Mouse (Mus musculus) urinary bladder, postnatal 10 days (tissue): ENCODE results near the gene Clmp.
A peak's percentile ranks its signal among the peaks of the same experiment; 100 is the strongest.
"Not testable (repeated sequence)": the region's sequence is repeated elsewhere in the genome, so short reads cannot be mapped to it uniquely, and the experiment has no call there.

ENCODE experiments used
- DNase-seq: peaks from one replicate; pipeline ENCODE4 v3.0.0; 2022; ENCODE audit warnings: low spot score

Clmp gene

DNA sequence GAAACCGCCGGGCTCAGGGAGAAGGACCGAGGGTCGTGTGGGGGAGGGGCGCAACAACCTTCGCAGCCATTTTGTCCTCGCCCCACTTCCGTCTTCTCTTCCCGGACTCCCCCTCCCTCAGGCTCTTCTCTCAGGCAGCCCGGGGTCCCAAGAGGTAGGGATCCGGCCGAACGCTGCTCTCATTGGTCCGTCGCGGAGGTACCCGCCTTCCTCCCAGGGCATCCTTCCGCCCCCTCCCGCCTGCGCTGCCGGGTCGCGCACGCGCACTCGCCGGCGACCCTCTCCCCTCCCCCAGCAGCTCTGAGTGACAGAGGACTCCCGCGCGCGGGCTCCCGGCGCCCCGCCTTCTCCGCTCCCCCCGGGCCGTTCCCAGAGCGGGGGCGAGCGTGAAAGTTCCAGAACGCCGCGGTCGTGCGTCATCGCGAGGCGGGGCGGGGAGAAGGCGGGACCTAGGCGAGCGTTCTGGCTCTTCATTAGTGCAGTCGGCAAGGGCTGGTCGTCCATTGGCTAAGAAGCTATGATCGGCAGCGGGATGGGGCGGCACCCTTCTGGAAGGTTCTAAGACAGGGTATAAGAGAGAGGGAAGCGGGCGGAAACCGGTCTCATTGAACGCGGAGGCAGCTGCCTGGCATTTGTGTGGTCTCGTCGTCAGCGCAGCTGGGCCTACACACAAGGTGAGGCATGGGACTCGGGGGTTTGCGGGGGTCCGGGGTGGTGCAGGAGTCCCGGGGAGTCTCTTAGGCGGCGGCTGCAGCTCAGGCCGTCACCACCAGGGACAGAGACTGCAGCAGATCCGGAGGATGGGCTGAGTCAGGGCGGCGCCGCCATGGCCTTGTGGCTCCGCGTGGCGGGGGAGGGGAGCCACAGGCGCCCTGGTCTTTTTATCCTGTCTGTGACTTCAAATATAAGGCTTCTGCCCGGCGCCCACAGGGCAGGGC lies 115.2 kb downstream of the Clmp start, which contains the start of gene Hspa8:
Gene Hspa8, plus strand, starts transcription at position 310 of the 938 bp plus-strand sequence.
- DNase-seq: peak; percentile 99

DNA sequence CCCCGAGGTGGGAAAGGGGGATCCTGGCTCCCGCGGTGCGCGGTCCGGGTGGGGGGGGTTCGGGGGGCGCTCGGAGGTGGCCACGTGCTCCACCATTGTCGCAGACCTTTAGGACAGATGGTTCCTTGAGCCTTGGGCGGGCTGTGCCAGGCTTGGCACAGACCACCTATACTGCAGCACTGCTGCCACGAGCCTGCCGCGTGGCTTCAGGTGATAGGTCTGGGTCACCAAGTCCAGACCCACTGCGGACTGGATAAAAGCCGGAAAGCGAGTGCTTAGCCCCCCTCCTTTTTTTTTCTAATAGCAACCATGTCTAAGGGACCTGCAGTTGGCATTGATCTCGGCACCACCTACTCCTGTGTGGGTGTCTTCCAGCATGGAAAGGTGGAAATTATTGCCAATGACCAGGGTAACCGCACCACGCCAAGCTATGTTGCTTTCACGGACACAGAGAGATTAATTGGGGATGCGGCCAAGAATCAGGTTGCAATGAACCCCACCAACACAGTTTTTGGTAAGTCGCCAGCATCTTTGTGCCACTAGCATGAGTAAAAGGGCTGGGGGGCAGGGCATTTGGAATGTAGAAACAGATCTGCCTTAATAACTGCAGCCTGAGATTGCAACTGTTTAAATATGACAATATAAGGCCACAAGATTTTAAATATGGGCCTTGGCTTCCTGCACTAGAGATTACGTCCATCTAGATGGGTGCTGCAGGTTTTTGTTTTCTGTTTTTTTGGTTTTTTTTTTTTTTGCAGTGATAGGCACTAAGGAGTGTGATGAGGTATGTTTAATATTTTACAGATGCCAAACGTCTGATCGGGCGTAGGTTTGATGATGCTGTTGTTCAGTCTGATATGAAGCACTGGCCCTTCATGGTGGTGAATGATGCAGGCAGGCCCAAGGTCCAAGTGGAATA lies 116.1 kb downstream of the Clmp start:
- DNase-seq: not testable (repeated sequence)

DNA sequence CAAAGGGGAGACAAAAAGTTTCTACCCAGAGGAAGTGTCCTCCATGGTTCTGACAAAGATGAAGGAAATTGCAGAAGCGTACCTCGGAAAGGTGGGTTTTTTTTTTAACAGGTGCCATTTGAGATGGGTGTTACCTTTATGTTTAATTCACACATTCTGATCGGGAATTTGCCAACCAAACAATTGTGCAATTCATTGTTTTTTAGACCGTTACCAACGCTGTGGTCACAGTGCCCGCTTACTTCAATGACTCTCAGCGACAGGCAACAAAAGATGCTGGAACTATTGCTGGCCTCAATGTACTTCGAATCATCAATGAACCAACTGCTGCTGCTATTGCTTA lies 116.7 kb downstream of the Clmp start:
- not testable (repeated sequence) for DNase-seq

DNA sequence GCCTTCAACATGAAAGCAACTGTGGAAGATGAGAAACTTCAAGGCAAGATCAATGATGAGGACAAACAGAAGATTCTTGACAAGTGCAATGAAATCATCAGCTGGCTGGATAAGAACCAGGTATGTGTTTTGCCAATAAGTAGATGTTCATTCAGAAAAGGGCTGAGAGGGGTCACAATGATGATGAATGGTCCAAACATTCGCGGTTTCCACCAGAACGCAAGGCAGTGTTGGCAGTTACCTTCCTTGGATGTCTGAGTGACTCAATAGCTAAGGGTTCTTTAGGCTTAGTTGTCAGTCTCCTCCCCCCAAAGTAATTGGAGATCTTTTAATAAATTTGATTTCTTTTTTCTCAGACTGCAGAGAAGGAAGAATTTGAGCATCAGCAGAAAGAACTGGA lies 118.8 kb downstream of the Clmp start:
- DNase-seq: not testable (repeated sequence)

DNA sequence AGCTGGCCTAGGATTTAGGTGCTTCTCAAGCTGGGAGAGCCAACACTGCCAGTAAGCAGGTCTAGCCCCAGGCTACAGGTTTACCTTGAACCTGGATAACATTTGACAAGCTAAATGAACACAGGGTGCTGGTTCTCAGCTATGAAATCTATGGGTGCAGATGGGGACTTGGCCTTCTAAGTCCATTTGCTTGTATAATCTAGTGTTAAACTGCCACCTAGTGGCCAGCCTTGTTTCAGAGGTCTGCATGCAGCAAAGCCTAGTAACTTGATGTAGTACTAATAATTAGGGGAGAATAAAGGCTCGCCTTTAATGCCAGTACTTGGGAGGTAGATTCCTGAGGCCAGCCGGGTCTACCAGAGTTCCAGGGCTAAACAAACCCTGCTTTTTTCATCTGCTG lies 119.5 kb downstream of the Clmp start:
- DNase-seq: no peak

DNA sequence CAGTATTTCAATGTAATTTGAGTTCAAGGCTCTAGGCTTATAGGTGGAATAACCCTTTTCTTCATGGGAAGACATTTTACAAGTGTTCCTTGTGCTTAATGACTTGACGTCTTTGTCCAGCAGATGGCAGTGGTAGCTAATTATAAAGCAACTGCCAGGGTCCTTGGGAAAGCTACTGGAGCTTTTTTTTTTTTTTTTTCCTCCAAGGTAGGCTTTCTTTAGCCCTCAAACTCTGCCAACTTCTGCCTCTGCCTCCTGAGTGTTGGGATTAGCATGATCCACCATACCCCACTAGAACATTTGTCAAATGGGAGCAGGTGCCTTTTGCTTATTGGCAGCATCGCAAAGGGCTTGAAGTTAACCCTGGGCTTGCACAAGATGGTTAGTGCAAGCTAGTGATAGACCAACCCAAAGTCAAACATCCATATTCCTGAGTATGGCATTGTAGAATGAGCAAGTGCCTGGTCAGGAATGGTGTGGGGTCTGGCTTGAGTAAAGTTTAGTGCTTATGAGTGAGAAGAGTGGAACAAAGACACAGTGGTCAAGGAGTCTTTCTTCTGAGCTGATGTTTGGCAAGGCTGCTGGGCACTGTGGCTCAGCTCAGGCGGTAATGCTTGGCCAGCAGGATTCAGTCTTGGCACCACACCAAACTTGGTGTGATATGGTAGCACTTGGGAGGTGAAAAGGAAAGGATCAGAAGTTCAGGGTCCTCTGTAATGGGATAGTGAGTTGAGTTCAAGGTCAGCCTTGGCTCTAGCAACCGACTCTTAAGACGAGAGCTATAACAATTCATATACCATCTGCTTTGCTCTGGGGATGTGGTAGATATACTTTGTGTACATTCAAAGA lies 120.9 kb downstream of the Clmp start:
- no peak for DNase-seq

DNA sequence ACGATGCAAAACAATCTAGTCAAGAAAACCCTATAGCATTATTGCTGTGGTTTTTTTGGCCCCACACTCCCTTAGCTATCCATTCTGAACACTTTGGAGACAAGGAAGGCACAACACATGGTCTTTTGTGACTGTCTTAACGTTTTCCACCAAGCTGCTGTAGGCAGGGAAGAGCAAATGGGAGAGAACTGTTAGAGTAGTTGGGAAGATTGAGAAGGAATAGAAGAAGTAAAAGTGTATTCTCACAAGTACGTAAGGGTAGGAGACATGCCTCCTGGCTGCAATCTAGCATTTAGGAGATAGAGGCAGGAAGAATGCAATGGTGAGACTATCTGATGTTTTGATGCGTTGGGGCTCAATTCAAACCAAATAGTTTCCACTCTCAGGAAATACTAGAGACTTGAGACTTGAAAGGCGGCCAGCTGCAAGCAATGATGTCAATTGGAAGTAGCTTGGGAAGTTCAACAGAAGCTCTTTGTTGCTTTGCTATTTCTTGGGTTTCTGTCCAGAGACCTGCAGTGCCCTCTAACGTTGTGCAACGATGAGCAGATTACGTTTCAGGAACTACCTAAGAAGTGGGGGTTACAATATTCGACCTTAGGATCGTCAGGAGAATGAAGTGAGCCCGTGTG lies 121.6 kb downstream of the Clmp start:
- DNase-seq: no peak

DNA sequence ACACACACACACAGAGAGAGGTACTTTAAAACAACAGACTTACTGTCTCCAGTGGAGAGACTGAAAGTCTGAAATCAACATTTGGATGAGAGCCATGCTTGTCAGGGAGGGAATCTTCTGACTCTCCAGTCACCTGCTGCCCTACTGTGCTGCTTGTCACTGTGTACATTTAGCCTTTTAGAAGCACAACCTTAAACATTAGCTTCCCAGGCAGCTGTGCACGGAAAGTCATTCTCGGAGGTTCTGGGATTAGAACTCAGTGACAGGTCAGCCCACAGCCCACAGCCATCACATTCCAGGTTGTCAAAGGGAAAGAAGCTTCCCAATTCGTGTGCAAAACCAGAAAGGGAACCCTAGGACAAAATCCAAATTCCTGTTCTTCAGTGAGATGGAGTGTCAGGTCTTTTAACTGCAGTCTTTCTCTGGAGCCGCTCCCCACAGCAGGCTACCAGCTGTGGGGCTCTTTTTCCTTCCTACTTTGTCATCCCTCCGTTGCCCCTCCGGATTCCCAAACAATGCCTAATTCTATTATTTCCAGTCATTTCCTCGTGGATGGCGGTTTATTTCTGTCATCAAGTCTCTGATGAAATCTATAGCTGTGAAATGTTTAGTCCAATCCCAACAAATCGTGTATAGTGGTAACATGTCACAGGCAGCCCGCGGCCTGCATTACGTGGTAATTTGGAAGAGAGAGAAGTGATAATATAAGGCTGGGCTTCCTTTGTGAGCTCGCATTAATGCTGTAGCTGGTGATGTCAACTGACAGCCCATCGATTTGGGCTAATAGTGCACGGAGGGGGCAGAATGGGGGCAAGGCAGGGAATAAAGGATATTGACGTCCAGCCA lies 122.5 kb downstream of the Clmp start:
- DNase-seq: no peak

DNA sequence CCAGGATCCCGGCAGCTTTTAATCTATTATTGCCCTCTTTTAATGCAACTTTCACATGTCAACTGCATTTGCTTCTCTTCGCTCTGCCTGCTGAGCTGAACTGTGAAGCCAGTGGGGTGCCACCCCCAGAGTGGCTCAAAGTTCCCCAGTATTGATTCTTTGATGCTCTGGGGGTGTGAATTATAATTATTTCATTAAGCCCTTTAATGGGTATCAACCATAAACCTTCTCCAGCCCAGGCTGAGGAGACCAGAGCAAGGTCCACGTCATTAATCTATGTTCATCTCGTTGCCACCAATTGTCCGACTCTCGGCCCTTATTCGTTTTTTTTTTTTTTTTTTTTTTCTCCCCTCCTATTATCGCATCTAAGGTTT lies 123.1 kb downstream of the Clmp start:
- no peak for DNase-seq

DNA sequence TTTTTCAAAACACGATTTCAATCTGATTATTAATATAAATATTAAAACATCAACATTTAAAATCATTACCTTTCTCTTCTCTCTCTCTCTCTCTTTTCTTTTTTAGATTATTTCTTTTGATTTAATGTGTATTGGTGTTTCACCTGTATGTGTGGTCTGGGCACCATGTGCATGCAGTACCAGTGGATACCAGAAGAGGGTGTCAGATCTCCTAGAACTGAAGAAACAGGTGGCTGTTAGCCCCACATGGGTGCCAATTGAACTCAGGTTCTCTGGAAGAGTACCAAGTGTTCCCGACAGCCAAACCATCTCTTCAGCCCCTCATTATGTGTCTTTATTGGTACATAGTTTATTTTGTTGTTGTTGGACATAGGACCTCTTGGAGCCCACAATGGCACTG lies 126.1 kb downstream of the Clmp start:
- no peak for DNase-seq

DNA sequence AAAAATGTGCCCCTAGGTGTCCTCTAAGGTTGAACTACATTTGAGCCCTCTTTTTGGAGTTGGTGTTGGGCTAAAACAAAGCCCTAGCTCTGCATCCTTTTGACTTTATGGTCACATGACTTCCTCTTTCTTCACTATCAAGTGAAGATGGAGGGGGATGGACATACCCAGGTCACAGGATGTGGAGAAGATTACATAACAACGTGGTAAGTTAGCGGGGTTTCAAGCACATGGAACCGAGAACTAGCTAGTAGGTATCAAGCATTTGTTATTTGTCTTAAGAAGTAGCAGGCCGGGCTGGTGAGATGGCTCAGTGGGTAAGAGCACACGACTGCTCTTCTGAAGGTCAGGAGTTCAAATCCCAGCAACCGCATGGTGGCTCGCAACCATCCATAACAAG lies 128.3 kb downstream of the Clmp start:
- DNase-seq: no peak

DNA sequence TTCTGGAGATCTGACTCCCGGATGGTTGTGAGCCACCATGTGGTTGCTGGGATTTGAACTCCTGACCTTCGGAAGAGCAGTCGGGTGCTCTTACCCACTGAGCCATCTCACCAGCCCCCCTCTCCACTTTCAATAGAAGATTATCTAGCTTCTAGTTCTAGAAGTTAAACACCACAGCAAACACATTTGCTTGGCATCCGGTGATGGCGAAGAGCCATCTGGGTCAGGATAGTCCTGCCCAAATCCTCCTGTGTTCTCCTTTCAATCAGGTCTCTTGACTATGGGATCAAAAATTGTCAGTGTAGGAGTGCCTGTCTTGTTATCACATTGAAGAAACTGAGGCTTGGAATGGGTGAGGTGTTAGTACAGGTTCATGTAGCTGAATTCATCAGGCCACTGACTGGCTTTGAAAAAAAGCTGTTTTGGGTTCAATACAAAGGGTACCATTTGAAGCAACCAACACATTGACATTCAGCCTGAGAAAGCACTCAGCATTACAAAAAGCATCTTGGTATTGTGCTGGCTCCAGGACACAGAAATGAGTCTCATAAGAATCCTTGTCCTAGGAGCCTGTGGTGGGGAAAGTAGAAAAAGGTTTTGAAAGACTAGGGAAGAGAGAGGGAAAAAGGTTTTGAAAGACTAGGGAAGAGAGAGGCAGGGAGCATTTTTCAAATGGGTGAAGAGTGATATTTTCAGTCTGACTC lies 131.7 kb downstream of the Clmp start:
- DNase-seq: no peak

DNA sequence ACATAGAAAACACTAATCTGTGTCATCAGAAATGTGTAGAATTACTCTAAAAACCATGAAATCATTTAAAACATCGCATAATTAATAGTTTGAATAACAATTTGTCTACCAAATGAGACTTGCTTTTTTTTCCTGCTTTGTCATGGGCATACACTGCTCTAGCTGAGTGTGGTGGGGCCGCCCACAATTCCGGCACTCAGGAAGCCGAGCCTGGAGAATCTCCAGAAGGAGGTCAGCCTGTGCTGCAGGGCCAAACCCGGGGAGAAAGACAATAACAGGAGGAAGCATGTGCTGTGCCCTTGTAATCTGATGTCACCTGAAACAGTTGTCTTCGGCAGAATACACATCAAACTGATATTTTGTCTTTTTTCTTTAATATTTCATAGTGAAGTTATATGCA lies 139.8 kb downstream of the Clmp start:
- DNase-seq: no peak

DNA sequence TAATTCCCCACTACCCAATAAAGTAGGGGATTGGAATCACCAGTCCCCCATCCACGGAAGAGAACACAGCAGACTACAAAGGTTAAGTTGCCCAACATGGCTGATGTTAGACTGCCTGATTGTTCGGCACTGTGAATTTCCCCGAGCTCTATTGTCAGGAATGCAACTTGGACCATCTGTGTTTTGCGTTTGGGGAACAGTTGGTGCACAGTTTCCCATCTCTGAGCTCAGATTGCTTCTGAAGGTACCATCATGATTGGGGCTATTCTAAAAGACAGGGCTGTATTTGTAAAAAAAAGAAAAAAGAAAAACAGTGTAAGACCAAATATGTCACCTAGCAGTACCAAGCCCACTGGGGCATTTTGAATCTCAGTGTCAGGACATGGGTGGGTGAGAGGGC lies 141.6 kb downstream of the Clmp start:
- DNase-seq: no peak

DNA sequence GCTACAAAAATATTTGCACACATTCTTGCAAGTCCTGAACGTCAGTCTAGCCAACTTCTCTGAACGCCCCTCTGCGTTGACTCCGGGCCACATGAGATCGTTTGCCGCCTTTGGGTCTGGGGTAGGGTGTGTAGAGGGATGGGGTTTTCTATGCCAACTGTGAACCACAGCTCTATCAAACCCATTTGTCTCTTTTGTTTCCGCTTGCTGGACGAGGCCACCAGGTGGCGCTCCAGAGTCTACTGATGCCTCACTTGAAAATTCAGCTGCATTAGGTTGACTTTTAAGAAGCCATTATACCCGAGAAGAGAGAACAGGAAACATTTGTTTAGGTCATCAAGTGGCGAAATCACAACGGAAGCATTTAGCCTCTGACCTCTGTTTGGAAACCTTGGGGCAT lies 148.8 kb downstream of the Clmp start:
- DNase-seq: peak; percentile 18
